Mouse (Mus musculus) skeletal muscle tissue, adult 2 months (tissue): ENCODE data around the gene Olfr18.
"Not testable (repeated sequence)": the region's sequence is repeated elsewhere in the genome, so short reads cannot be mapped to it uniquely, and the experiment has no call there.

Source experiments
- DNase-seq: peaks from one replicate; pipeline ENCODE4 v3.0.0-alpha.2; 2012; ENCODE audit warnings: low read depth, low spot score

The Olfr18 gene

DNA sequence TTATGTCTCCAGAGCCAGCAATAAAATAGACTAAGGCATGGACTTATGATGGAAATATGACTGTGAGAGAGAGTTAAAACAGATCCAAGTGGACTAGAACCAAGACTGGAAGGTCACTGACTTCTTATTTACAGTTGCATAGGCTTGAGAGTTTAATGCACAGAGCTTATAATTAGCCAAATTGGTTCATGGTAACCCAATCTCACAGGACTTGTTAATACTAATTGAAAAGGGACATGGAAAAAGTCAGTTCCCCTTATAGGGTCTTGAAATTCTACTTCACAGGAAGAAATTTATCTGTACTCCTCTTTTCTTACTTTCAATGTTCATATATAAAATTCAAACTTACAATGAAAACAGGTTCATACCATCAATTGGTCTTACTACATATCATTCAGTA is at the start of gene Olfr18:
Gene Olfr18 (minus strand): TSS at position 101 of the 400 bp plus-strand sequence.
- no peak for DNase-seq

GRCm38 (mm10) chr9:20385343-20385703 is 49.4 kb upstream of the Olfr18 start:
- DNase-seq = no peak

DNA sequence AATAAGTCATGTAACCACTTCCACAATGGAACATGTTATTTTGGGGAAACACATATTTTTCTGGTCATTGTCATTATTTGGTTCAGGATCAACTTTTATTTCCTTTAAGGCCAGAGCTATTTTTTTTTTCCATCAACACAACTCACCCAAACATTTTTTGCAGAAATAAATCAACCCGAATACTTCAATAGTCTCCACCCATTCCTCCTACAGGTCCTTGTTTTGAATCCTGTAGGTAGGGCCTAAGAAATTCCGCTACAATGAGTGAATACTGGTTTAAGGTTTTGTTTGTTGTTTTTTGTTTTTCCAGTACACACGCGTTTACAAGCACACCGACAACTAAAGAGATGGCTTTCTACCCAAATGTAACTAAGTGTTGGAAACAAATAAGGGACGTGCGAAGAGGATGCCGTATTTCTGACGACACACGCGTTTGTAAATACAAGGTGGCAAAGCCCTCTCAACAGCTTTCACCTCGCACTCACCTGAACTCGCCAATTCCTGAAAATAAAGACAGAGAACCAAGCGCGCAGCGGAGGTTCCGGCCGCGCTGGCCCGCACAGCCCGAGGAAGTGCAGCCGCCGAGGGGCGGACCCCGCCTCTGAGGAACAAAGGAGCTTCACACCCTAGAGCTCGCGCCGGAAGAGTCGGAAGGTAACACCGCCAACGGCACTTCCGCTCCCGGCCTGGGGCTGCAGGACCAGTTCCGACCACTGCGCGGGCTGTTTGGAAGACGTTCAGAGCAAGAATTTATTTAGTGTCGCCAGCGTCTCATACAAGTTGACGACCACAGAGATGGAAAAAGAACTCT is 48.8 kb upstream of the Olfr18 start, which contains the start of gene Zfp560:
Gene Zfp560 (minus strand): TSS at position 646 of the 811 bp plus-strand sequence.
- peak; percentile 84 for DNase-seq

DNA sequence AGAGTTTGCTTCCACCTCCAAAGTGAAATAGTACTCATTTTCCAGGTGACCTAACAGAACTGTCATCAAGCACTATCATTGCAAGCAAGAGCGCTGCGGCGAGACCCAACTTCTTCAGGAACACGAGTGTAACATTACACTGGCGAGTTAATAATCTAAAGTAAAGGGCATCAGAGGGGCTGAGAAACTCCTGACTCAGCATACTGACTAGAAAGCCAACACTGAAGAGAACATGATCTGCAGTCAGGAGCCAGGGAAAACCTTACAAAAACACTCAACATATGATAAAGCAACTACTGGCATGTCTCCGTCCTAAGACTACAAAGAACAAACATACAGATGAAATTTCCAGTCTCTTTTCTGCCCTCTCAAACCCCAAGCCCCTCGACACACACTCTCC is 47.8 kb upstream of the Olfr18 start:
- DNase-seq = no peak

- no peak for DNase-seq
Measured at GRCm38 (mm10) chr9:20374712-20375111, 38.8 kb upstream of the Olfr18 start.

GRCm38 (mm10) chr9:20367311-20367710 is 31.4 kb upstream of the Olfr18 start:
- no peak for DNase-seq

DNA sequence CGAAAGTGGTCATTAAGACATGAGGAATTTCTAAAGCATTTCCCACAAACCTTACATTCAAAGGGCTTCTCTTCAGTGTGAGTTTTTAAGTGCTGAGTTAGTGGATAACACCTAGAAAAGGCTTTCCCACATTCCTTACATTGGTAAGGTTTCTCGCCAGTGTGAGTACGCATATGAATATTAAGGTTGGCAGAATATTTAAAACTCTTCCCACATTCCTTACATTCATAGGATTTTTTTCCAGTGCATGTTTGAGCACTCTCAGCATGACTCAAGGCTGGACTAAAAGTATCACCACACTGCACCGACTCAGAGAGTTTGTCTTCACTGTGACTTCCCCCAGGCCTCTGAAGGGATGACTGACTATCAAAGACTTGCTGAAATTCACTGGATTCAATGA is 12.6 kb upstream of the Olfr18 start:
- no peak for DNase-seq

- DNase-seq = no peak
Measured at GRCm38 (mm10) chr9:20298232-20298631, 37.7 kb downstream of the Olfr18 start, which contains the start of gene Olfr873. TSS of gene Olfr873 (plus strand) at chr9:20298532.

DNA sequence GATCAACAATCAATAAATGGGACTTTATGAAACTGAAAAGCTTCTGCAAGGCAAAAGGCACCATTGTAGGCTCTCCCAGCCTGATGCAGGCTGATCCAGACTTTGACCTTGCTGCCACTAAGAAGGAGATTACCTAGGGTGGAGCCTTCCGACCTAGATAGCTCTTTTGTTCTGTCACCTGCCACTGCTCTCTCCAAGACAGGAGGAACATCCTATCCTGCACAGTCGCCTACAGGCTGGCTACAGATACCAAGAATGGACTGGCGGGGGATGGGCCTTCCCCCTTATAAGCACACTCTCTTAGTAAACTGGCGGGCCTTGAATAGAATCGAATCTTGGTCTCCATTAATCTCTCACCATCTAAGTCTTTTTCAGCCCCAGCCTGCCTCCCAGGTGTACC is 40.3 kb downstream of the Olfr18 start:
- not testable (repeated sequence) for DNase-seq

DNA sequence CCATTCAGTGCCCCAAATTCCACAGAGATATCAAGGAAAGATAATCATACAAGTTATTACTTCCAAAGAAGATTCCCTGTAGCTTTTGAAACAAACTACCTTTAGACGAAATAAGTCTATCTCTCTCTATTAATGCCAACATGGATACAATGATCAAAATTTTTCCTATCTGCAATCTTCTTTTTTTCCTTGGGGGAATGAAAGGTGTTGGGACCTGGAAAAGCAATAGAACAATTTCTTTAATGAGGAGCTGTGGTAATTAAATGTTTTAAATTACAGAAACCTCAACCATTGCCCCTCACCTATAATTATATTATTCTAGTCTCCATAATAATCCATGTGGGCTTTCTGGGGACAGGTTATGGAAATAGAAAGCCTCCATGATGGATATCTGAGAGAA is 53.8 kb downstream of the Olfr18 start, which contains the start of gene Olfr39:
Gene Olfr39 (plus strand): TSS at position 301 of the 400 bp plus-strand sequence.
- DNase-seq = no peak
